Mouse (Mus musculus): Measurements from ENCODE around the gene Il4ra.

Gene Il4ra

DNA sequence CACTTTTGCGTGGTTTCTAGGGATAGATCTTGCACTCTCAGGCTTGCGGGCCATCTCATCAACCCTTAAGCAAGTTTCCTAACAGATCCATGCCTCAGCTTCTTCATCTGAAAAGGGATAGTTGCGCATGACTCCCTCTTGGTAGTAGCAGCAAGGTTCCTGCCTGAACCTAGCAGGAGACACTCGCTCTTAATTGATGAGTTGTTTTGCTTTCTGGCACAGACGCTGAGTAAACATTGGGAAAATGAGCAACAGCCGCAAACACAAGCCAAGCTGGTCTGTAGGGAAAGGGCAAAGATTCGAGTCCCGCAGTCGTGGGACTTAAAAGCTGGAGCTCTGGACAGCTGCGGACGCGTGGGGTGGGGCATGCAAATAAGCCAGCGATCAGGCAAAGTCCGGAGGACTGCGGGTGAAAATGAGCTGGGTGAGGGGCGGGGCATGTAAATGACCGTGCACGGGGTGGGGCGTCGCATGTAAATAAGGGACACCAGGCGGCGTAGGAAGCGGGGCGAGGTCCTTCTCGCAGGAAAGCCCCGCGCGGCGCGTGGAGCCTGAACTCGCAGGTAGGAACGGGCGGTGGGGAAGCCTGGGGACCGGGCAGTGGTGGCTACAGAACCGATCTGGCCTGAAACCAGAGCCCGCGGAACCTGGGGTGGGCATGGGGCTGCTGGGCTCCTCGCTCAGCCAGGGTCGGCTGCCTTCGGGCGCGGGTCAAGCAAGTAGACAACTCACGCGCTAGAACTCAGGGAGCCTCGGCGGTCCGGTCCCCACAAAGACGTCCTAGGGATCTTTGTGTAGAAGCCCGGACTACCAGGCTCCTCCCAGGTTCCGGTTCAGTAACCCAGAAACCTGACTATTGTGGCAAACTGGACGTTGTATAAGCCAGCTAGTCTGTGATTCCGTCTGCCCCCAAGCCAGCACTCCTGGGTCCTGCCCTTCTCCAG is at the start of gene Il4ra:
Gene Il4ra (plus strand): TSS at position 355 of the 944 bp plus-strand sequence.
- peak; percentile 92 for DNase-seq (ENCODE audit: inconsistent ontology term)

DNA sequence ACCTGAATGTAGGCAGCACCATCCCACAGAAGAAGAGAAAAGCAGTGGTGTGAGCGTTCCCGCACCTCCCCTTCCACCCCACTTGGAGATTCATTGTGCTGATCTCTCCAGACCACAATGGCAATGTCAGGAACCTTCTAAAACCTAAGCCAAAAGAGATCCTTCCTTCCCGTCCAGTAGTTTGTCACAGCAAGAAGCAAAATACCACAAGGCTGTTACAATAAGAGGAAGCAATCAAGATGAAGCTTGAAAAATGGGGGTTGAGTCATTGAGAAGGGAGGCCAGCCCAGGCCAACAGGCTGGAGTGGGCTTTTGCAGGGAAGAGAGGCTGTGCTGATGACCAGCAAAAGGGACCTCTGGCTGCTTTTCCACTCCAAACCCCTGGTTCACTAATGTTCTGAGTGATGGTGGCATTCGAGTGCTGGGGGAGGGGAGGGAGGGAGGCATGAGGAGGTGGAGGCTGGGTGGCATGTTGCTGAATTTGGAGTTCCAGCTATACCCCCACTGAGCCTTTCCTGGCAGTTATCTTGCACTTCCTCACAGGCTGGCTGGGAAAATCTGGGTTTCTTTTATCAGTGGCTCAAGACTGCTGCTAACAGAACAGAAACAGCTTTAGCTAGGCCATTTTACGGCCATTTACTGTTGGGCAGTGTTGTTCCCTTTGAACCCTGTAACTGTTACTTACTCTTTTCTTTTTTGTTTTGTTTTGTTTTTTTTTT is 48.4 kb upstream of the Il4ra start:
- DNase-seq (ENCODE audit: inconsistent ontology term), result no peak

DNA sequence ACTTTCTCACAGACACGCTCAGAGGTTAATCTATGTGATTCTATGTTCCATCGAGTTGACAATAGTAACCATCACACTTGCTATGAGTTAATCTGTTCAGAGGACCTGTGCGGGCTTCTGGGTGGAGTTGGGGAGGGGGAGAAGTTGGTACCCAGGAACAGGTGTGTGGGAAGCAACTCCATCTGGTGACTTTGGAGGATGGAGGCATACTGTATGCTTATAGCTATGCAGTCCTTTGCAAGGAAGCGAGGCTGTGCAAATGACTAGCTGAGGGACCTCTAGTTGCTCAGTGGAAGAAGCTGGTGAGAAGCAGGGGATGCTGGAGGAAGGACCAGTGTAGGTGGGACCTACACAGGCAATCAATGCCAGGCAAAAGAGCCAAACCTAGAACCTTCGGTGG is 47.3 kb upstream of the Il4ra start:
- DNase-seq (ENCODE audit: inconsistent ontology term), result no peak

DNA sequence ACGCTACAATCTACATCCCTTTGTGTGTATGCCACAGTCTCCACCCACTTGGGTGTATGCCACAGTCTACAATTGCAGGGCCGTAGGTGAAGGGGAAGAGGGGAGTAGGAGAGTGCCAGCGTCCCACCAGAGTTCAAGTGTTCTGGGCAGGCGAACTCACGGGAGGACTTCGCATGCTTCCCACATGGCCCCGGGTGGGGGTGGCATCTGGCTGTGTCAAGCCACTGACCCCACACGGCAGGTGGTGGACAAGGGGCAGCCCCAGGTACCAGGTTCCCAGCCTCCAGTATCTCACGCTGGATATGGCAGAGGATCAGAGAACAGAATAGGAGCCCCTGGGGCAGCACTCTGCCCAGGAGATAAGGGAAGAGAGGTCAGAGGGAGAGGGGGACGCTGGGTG is 46.4 kb upstream of the Il4ra start:
- no peak for DNase-seq (ENCODE audit: inconsistent ontology term)

DNA sequence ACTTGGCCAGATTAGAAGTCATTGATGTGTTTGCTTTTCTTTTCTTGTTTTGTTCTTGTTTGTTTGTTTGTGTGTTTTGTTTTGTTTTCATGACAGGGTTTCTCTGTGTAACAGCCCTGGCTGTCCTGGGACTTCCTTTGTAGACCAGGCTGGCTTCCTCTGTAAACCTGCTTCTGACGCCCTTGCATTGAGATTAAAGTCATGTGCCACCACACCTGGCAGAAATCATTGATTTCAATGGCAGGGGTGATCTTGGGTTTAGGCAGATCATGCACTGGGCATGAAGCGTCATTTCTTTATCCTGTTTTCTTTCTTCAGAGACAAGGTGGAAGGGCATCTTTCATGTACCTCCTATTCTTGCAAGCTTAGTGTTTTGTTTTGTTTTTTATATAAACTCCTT is 44.6 kb upstream of the Il4ra start:
- no peak for DNase-seq (ENCODE audit: inconsistent ontology term)

DNA sequence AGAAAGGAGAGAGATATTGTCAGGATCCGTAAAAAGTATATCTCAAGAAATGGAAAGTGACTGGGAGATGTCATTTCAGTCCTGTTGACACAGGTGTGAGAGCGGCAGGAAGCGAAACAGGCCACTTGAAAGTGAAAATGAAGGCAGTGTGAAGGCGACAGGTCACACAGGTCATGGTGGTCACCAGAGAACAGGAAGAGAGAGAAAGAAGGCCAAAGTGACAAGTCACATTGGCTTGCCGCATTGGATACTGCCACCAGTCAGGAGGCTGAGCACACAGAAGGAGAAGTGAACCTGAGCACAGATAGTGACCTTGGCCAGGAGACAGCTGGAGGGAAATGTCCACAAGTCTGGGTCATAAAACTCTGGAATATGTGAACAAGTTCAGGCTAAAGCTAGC is 40.5 kb upstream of the Il4ra start:
- no peak for DNase-seq (ENCODE audit: inconsistent ontology term)

DNA sequence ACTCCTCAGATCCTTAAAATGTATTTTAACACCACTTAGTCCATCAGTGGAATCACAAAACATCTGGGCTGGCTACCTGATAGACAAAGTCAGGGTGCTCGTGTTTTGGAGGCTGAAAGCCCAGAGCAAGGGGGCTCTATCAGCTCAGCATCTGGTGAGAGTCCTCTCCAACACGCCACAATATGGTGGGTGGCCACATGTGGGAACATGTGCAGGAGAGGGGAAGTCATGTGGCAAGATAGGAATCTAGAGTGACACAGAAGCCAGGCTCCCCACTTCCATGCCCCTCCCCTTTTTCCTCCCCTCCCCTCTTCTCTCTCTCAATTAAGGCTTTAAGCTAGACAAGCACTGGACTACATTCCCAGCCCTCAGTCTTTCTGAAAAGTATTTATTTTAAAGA is 40.1 kb upstream of the Il4ra start:
- no peak for DNase-seq (ENCODE audit: inconsistent ontology term)

DNA sequence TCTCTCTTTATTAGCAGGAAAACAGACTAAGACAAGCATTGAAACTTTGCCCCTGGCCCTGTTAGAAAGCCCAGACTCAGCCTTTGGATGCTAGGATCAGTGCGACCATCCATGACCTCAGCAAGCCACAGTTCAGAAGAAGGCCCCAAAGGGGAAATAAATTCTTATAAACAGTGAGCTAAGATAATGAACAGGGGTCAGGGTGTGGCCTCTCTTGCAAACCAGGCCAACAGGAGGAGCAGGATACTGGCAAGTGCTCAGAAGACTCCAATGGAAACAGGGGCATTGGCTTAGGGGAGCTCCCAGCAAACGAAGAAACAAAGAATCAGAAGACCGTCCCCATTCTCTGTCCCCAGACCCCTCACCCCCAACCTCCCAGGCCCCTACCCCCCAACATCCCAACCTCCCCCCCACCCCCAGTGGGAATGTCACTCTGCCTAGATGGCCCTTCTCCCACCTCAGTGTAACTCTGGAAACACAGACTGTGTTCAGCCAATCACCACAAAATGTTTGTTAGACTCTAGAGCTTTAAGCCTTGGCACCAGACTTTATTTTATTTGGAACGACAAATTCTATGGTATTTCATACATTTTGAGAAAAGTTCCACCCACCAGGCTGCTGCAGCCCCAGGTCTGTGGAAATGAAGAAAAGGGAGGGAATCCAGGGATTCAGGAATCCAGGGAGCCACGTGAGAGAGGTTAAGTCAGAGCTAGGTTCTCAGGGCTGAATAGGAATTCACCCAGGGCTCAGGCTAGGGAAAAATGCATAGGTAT is 36.7 kb upstream of the Il4ra start:
- no peak for DNase-seq (ENCODE audit: inconsistent ontology term)

DNA sequence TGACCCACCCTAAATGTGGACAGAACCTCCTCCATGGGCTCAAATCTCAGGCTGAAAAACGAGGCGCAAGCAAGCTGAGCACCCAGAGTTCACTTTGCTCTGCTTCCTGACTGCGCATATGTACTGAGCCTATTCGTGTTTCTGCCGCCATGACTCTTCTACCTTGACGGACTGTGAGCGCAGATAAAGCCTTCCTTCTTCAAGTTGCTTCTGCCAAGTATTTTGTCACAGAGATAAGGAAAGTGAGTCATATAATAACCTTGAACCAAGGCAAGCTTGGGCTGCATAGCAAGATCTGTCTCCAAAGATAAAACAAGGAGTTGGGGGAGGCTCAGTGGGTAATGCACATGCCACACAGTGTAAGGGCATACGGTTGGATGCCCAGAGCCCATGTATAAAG is 35.2 kb upstream of the Il4ra start:
- no peak for DNase-seq (ENCODE audit: inconsistent ontology term)

DNA sequence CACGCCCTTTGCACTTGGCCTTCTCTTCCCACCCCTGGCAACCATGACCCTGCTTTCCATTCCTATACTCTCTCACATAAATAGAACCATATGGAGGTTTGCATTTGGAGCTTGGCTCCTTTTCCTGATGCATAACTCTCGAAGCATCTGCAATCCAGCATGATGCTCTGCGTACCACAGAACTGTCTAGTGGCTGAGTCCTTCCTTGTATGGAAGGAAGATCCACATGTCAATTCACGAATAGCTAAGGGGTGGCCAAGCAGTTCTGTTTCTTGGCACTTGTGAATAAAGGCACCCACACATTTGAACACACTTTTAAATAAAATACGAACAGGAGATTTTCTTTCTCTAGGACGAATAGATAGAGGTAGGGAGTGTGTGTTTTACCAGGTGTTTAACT is 34.5 kb upstream of the Il4ra start:
- DNase-seq (ENCODE audit: inconsistent ontology term), result no peak

DNA sequence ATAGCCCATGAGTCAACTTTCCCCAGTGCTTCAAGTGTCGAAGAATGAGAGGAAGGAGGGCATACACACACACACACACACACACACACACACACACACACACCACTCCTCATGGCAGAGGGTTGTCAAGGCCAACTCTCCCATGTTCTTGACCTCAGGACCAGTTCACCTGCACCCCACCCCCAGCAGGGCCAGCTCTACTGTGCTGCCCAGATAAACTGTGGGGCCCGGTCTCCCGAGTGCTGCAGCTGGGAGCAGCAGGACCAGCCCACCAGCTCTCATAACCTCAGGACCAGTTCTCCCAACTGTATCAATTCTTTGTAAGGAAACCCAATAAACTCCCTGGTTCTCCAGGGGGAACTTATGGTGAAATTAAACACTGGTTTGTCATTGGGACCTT is 32.2 kb upstream of the Il4ra start:
- DNase-seq (ENCODE audit: inconsistent ontology term), result no peak

DNA sequence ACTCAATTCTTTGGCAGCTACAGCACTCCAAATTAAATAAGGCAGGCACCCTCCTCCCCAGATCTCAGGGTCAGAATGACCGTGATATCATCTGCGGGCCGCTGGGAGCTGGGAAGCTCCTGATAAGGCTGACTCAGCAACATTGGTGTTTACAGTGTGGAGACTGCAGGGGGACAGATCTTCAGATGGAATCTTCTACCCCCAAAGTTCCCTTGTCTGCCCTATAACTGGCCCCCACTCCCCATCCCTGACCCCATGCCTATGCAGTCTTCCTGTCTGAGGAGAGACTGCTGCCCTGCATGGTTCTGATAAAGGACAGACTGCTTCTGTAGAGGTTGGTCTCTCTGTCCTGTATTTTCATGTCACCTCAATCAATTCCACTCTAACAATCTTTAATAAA is 28.9 kb upstream of the Il4ra start:
- no peak for DNase-seq (ENCODE audit: inconsistent ontology term)

DNA sequence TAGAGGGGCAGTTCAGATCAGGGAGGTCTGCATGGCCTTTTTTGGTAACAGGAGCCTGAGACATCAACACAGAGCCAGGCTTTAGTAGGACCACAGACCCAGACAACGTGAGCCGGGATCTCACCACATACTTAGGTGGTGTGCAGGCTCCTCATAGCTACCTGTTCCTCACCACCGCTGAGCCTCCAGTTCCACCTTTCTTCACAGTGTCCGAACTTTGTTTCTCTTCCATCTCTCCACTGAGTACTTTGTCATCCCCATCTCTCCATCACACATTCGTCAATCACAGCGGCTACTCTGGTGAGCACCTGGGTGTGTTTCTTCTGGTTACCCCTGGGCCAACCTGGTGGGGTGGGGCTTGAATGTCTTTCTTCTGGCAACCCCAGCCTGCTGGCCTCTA is 24.7 kb upstream of the Il4ra start:
- no peak for DNase-seq (ENCODE audit: inconsistent ontology term)

DNA sequence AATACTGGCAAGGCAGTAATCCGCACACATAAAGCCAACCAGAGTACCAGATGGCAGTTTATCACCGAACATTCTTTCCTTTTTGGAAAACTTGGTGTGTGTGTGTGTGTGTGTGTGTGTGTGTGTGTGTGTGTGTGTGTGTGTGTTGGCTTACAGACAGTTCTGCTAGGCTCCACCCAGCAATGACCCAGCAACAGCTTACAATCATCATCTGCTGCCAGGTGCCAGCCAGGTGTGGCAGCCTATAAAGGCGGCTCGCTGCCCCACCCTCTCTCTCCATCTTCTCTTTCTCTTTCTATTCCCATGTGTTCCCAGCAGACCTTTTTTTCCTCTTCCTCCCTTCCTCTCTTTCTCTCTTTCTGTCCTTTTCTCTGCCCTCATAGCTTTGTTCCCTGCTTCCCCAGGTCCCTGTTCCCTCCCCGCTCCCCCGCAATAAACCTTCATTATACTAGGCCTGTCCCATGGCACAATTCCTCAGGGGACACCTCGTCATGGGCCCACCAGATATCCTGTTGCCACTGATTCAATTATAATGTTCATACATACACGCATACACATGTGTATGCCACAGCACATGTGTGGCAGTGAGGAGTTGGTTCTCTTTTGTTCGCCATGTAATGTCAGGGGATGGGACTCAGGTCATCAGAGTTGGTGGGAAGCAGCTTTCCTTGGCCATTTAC is 23.9 kb upstream of the Il4ra start:
- DNase-seq (ENCODE audit: inconsistent ontology term), result no peak

DNA sequence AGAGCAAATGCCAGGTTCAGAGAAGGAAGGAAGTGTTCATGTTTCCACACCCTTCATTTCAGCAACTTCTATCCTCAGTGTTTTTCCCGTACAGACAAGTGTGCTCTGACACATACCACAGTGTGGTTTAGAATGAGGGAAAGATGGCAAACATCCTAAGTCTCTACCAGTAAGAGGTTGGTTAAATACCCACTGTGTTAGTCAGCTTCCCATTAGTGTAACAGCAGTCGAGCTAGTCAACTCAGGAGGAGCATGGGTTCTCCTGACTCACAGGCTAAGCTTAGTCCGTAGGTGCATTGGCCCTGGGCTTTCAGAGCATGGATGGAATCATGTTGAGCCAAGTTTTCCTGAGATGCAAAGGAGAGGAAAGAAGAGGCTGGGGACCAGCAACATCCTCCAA is 12.6 kb upstream of the Il4ra start:
- DNase-seq (ENCODE audit: inconsistent ontology term), result peak; percentile 83

DNA sequence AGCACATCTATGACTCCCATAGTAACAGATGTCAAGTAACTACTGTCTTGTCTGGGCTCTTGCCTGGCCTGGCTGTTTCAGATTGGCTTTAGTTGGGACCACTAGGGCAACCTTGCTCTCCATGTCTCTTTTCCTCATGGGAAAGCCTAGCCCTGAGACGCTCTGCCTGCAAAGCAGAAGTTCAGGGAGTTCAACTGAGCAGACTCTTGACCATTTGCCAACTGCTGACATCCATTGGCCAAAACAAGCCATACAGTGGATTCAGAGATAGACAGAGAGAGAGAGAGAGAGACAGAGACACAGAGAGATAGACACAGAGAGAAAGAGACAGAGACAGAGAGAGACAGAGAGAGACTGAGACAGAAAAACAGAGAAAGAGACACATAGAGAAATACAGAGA is 10.9 kb upstream of the Il4ra start:
- DNase-seq (ENCODE audit: inconsistent ontology term), result no peak

DNA sequence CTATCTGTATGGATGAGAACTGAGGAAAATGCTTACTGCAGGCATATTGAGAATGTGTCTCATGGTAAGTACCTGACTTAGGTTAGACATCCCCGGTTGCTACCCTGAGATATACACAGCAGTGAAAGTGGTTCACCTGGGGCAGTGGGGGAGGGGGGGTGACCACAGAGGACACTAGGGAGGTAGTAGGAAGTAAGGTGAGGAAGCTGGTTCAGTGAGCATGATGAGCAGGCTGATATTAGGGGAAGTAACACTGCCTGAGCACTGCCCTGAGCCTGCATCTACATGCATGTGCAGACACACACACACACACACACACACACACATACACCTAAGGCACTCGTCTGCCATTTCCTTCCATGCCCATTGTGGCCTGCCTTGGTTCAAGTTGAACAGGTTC is 10.1 kb upstream of the Il4ra start:
- no peak for DNase-seq (ENCODE audit: inconsistent ontology term)

DNA sequence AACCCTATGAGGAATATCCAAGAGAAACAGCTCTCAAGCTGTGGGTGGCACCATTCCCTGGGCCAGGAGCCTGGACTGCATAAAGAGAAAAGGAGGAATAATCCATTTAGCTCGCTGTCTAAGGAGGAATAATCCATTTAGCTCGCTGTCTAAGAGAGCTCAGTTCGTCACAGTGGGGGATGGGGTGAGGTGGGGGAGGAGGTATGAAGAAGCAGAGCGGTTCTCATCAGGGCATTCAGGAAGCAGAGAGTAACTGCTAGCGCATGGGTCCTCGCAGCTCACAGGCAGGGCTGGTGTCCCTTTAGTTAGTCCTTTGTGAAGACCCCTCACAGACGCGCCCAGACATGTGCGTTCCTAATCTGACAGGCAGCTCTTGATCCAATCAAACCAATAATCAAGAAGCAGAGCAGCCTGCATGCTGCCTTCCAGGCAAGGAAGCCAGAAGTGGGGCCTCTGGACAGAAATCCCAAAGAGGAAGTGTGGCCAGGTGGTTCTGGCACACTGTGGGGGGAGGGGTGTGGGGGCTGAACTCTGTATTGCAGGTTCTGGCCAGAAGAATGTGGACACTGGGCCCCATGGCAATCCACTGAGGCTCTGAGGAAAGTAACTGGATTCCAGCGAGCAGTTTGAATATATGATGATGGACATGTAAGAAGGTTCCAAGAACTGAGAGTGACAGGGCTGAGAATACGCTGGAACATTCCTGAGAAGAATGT is 9.4 kb upstream of the Il4ra start:
- no peak for DNase-seq (ENCODE audit: inconsistent ontology term)

DNA sequence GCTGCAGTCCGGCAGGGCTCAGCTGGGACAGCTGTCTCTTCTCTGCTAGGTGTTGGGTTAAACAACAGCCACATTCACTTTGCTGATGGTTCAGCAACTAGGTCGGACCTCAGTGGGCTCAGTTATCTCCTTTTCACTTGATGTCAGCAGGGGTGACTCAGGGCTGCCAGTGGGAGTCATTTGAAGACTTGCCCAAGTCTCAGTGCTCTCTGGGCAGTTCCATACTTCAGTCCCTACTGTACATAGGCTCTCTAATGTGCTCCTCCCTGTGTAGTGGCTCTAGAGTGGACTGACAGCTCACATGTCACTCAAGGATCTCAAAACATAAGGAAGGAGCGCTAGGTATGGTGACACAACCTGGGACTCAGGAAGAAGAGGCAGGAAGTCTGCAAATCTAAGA is 8.4 kb upstream of the Il4ra start:
- no peak for DNase-seq (ENCODE audit: inconsistent ontology term)

DNA sequence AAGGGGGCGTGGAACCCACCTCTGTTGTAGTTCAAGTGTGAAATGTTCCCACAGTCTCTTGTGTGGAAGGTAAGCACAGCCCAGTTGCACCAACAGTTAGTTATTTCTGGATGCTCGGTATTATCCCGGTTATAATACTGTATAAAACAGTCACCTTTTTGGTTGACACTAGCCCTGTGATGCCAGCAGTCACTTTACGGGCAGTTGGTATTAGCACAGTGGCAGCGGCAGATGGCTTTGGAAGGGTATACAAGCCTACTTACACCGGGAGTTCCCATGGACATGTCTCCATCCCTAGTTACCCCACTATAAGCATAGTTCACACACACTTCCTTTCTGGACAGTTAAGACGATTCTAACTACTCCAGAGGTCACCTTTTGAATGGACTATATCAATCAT is 6.6 kb upstream of the Il4ra start:
- no peak for DNase-seq (ENCODE audit: inconsistent ontology term)

DNA sequence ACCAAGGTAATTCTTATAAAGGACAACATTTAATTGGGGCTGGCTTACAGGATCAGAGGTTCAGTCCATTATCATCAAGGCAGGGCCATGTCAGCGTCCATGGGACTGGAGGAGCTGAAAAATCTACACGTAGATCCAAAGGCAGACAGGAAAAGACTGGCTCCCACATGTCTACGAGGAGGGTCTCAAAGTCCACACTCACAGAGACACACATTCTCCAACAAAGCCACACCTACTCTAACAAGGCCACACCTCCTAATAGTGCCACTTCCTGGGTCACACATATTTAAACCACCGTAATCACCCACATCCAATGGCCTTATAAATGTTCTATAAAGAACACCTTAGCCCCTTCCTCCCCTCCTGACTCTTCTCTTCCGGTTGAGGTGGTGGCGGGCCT is 5.2 kb upstream of the Il4ra start:
- DNase-seq (ENCODE audit: inconsistent ontology term), result no peak

Data from Muller cell, postnatal 12 days (primary cell).